Mouse (Mus musculus): ENCODE measurements around the gene Gimap4. TPM values are rescaled to one million over a fixed set of nuclear protein-coding genes. Genes with fewer than 3 reads are reported as not detected.

The Gimap4 gene
- polyA plus RNA-seq, 1 experiment = not detected

DNA sequence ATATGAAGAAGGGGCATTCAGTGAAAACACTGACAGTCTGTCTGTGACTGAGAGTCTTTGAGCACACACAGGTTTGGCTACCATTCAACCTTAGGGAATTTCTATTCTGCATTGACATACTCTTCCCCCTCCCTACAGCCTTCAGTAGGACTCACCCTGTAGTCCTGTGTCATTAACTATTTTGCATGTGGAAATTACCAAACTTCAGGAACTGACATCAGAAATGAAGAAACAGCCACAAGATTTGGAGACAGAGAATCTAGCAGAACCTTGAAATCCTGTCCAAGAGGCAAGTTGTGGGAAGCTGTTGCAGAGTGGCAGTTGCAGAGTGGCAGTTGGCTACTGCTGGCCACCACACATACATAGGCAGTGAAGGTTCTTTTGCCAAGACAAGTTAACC, 16.3 kb upstream of the Gimap4 start:
- no peak for TF ChIP-seq GATA1 (IDR thresholded peaks at IDR 0.05; ENCODE audit: low read length)

DNA sequence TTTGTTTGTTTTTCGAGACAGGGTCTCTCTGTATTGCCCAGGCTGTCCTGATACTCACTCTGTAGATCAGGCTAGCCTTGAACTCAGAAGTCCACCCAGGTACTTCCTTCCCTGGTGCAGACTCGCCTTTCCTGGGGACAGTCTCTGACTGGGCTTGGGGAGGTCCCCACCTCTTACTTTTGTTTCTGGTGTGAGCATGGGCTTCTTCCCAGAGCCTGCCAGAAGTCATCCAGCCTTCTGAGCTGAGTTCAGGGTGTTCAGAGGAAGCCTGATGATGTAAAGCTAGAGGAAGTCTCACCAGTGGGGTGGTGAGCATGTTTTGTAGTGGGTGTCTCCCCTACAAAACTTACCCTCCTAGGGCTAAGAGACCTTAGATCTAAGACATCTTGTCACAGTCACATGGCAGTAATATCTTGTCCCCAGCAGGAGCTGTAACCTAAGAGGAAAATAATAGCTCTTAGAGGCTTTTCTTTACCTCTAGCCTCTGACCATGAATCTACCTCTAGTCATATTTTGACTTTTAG, 14.8 kb upstream of the Gimap4 start:
- no peak for TF ChIP-seq GATA1 (IDR thresholded peaks at IDR 0.05; ENCODE audit: low read length)

GRCm38 (mm10) chr6:48674291-48675058, 9.9 kb upstream of the Gimap4 start:
- TF ChIP-seq GATA1 (IDR thresholded peaks at IDR 0.05; ENCODE audit: low read length) = no peak

GRCm38 (mm10) chr6:48675400-48675930, 8.9 kb upstream of the Gimap4 start:
- TF ChIP-seq GATA1 (IDR thresholded peaks at IDR 0.05; ENCODE audit: low read length) = no peak

GRCm38 (mm10) chr6:48675931-48676859, 8.2 kb upstream of the Gimap4 start, which contains the start of gene Gimap9:
Gimap9 (plus strand) TSS chr6:48676129.
- no peak for TF ChIP-seq GATA1 (IDR thresholded peaks at IDR 0.05; ENCODE audit: low read length)

- TF ChIP-seq GATA1 (IDR thresholded peaks at IDR 0.05; ENCODE audit: low read length) = no peak
These were observed 7.4 kb upstream of the Gimap4 start for GRCm38 (mm10) chr6:48676860-48677415.

DNA sequence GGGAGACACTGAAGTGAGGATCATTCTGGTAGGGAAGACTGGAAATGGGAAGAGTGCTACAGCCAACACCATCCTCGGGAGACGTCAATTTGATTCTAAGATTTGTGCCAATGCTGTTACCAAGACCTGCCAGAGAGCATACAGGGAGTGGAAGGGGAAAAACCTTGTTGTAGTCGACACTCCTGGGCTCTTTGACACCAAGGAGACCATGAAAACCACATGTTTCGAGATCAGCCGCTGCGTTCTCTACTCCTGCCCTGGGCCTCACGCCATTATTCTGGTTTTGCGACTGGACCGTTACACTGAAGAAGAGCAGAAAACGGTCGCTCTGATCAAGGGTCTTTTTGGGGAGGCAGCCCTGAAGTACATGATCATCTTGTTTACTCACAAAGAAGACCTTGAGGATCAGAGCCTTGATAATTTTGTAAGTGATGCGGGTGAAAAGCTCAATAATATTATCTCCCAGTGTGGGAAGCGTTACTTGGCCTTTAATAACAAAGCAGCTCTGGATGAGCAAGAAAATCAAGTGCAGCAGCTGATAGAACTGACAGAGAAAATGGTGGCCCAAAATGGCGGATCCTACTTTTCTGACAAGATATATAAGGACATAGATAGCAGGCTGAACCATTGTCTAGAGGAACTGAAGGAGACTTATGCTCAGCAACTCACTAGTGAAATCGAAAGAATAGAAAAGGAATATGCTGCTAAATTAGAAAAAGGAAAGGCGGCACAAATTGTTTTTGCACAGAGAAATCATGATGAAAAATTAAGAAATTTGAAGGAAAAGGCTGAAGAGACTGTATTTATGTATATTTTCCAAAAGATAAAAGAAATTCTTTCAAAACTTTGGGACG, 6.6 kb upstream of the Gimap4 start:
- TF ChIP-seq GATA1 (IDR thresholded peaks at IDR 0.05; ENCODE audit: low read length) = no peak

DNA sequence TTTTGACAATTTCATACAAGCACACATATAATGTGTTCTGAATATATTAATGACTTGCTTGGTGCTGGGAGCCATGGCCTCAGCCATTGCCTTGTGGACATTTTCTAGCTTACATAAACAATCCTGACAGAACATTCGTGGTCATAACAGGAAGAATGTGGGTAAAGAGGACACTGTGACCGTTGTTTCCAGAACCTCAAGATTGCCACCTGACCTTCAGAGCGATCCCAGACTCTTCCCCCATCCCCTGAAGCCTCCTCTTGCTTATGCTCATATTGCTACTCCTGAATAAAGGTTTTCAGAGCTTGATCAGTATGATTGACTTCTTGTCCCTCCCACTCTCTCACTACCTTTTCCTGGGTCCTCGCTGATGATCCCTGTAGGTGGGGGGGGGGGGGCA, 6.0 kb upstream of the Gimap4 start:
- no peak for TF ChIP-seq GATA1 (IDR thresholded peaks at IDR 0.05; ENCODE audit: low read length)

GRCm38 (mm10) chr6:48679701-48680100, 4.6 kb upstream of the Gimap4 start:
- no peak for TF ChIP-seq GATA1 (IDR thresholded peaks at IDR 0.05; ENCODE audit: low read length)

DNA sequence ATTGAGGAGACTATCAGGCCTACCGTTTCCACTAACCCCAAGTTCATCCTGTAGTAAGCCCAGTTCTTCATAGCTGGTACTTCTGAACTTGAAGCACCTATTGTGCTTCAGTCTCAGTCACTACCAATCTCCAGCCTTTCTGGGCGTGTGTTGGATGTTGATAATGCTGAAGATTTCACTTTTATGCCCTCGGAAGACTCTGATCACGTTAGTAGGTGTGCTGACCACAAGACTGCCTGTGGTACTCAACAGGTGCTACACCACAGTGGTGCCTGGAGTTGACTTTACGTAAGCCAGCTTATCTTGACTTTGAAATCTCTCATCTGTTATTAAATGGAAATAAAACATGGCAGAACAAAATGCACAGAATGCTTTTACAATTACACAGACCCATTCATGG, 3.9 kb upstream of the Gimap4 start:
- no peak for TF ChIP-seq GATA1 (IDR thresholded peaks at IDR 0.05; ENCODE audit: low read length)

DNA sequence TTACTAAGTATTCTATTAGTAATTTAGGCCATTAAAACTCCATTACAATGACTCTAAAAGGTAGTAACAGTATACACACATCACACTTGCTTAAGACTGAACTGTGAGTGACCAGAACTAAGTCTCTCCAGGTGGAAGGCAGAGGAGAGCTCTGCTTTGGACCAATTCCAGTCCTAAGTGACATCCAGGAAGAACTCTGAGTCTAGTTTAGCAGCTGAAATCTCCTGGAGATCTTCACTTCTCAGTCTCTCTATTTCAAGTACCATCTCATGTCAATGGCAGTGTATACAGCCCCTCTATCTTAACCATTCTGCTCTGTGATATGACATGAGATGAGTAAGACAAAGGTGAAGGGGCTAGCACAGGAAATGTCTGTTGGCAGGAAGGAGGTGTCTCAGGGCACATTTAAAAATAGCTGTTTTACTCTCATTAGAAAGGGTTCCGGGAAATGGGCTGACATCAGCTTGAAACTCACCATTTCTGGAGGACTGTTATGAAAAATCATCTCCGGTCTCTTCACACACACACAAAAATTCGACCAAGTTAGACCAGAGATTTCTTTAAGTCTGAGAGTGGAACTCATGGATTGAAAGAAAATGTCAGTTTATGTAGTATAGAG, 2.8 kb upstream of the Gimap4 start:
- TF ChIP-seq GATA1 (IDR thresholded peaks at IDR 0.05; ENCODE audit: low read length) = no peak

DNA sequence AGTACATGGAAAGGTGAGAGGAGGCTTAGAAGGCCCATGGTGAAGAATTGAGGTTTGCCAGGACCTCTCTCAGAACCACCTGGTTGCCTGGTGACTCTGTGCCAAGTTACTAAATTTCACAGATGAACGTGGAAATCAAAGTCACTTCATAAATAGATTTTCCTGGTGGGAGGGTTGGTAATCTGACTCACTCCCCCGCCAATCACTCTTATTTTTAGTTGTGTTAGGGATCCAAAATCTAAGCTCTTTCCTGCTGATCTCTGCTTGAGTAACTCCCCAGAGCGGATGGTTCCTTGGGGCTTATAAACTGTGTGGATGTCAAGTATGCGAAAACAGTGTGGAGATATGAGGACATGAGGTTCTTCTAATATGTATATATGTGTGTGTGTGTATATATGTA, 2.1 kb upstream of the Gimap4 start:
- no peak for TF ChIP-seq GATA1 (IDR thresholded peaks at IDR 0.05; ENCODE audit: low read length)

- no peak for TF ChIP-seq GATA1 (IDR thresholded peaks at IDR 0.05; ENCODE audit: low read length)
These were observed 457 bp downstream of the Gimap4 start for GRCm38 (mm10) chr6:48684806-48685205.

DNA sequence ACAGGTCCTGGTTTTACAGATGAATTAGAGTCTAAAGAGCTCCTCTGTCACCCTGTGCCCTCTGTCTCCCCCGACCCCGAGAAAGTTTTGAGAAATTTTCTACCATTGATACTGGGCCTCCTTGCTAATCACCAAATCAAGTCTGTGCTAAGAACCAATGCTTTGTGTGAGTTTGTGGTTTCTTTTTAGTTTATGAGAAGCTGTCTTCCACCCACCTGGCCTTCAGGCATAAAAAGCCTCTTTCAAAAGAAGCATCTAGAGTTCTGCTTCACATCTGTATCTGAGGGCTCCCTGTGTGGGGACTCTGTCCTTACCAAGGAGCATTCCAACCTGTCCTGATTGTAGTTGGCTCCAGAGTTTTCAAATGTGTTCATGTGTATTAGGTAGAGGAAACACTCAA, 902 bp downstream of the Gimap4 start:
- no peak for TF ChIP-seq GATA1 (IDR thresholded peaks at IDR 0.05; ENCODE audit: low read length)

All from G1E-ER4 (cell line).